Mouse (Mus musculus) ES-E14 (cell line): Measurements from ENCODE around the gene Srgap2.
A peak's percentile ranks its signal among the peaks of the same experiment; 100 is the strongest.

ENCODE experiments used
- CHD2 ChIP-seq: IDR thresholded peaks from 2 replicates; pipeline ENCODE4 v1.6.1; 2014; ENCODE audit warnings: mild to moderate bottlenecking, low read depth, low read length, inconsistent platforms
- HCFC1 ChIP-seq: IDR thresholded peaks from 2 replicates; pipeline ENCODE4 v1.6.1; 2012; ENCODE audit warnings: low read length, inconsistent platforms, borderline replicate concordance; ENCODE audit not compliant: insufficient read depth
- MAFK ChIP-seq: IDR thresholded peaks from 2 replicates; pipeline ENCODE4 v1.6.1; 2014; ENCODE audit warnings: mild to moderate bottlenecking, low read depth, low read length, inconsistent platforms; ENCODE audit not compliant: insufficient read depth
- ZC3H11A ChIP-seq: IDR thresholded peaks from 2 replicates; pipeline ENCODE4 v1.6.1; 2012; ENCODE audit warnings: low read depth, mild to moderate bottlenecking, inconsistent platforms, low read length, borderline replicate concordance
- ZNF384 ChIP-seq: IDR thresholded peaks from 2 replicates; pipeline ENCODE4 v1.6.1; 2012; ENCODE audit warnings: low read depth, low read length, inconsistent platforms

GRCm38 (mm10) chr1:131527281-131528080, at the start of gene Srgap2, which contains the start of gene Fam72a:
- TF ChIP-seq CHD2, result peak; percentile 89
- 0 out of 2 replicates have a peak, but pooled peaks have one; percentile 21 for TF ChIP-seq ZNF384
- TF ChIP-seq HCFC1, result peak; percentile 55; the same call in 1 of the 2 replicates
- TF ChIP-seq ZC3H11A, result 0 out of 2 replicates have a peak, but pooled peaks have one; percentile 3
- no peak for TF ChIP-seq MAFK
